ENCODE assay signal across 17 mouse cellular contexts in the genomic region with DNA sequence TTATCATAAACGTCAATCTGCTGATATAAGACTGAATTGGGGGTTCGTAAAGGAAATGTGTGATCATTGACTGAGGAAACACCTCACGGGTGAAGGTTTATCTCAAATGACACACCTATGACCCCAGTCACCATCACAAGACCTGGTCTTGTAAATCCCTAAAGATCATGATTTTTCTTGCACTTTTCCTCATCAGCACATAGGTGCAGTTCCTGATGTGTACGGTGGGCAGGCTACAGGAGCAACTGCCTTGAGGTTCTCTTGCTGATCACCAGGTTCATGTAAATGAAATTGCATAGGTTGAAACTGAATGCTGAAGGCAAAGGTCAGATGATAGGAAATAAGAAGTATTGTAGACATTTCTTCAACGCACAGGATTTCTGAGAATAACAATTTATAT.
"Had no signal": no experiment of that assay in that cellular context is flagged by ENCODE, and none has a peak within 500 bp of the region (broad histone marks: within the 10 kb centered on the region; RNA-seq: fewer than 3 reads in every experiment).

No protein-coding gene starts in this region.

- DNase-seq: liver, postnatal 0 days; lung, adult 2 months; lung, postnatal 14 days; lung, postnatal 36 days; midbrain, embryonic 14.5 days; right cerebral cortex, postnatal 14 days; spleen, adult 18-20 months; thymus, adult 18-20 months; thymus, postnatal 14 days; thymus, postnatal 36 days had no signal

- ATAC-seq: liver, postnatal 0 days; lung, postnatal 0 days; midbrain, embryonic 16.5 days had no signal

- H3K9ac ChIP-seq: liver, postnatal 0 days; lung, embryonic 15.5 days; midbrain, embryonic 12.5 days; neural tube, embryonic 12.5 days had no signal

- H3K27me3 ChIP-seq: lung, embryonic 15.5 days; megakaryocyte, embryonic 14.5 days; midbrain, embryonic 12.5 days; neural tube, embryonic 12.5 days had no signal

- H3K4me2 ChIP-seq: lung, embryonic 15.5 days; midbrain, embryonic 12.5 days; neural tube, embryonic 12.5 days had no signal

- H3K4me3 ChIP-seq: lung, embryonic 15.5 days; megakaryocyte, embryonic 14.5 days; midbrain, embryonic 12.5 days; neural tube, embryonic 12.5 days had no signal

- H3K36me3 ChIP-seq: lung, embryonic 15.5 days; midbrain, embryonic 12.5 days; neural tube, embryonic 12.5 days had no signal

- H3K4me1 ChIP-seq: lung, embryonic 15.5 days; megakaryocyte, embryonic 14.5 days; midbrain, embryonic 12.5 days; neural tube, embryonic 12.5 days had no signal

- H3K27ac ChIP-seq: lung, embryonic 15.5 days; macrophage; midbrain, embryonic 12.5 days; neural tube, embryonic 12.5 days had no signal

- H3K9me3 ChIP-seq: lung, embryonic 15.5 days; midbrain, embryonic 12.5 days; neural tube, embryonic 12.5 days had no signal
